Mouse (Mus musculus) stomach, embryonic 14.5 days (tissue): ENCODE results near the gene Phldb2. TPM values are rescaled to one million over a fixed set of nuclear protein-coding genes. Genes with fewer than 3 reads are reported as not detected.

ENCODE experiments used
- ATAC-seq: fragments of 200-750 bp; cut with Nextera tagmentation; 2 replicates; pipeline ENCODE4 v1.8.0; 2017; ENCODE audit warnings: low read depth, moderate TSS enrichment; ENCODE audit not compliant: insufficient number of reproducible peaks, insufficient read depth, low FRiP score
- H3K27ac ChIP-seq: fragments of 300-500 bp; sonication (generic); 2 replicates; pipeline ENCODE4 v1.5.1; 2014; ENCODE audit warnings: mild to moderate bottlenecking, low read length, moderate library complexity, mixed read lengths
- H3K27me3 ChIP-seq: fragments of 300-500 bp; sonication (generic); 2 replicates; pipeline ENCODE4 v1.6.1; 2014; ENCODE audit warnings: low read length, control low read depth, mixed read lengths; ENCODE audit not compliant: control insufficient read depth, insufficient read depth
- H3K36me3 ChIP-seq: fragments of 300-500 bp; sonication (generic); 2 replicates; pipeline ENCODE4 v1.6.1; 2014; ENCODE audit warnings: mild to moderate bottlenecking, control low read depth, low read length, moderate library complexity, mixed read lengths; ENCODE audit not compliant: control insufficient read depth, insufficient read depth
- H3K4me1 ChIP-seq: fragments of 300-500 bp; sonication (generic); 2 replicates; pipeline ENCODE4 v1.6.1; 2014; ENCODE audit warnings: low read length, control low read depth, mixed read lengths; ENCODE audit not compliant: control insufficient read depth, insufficient read depth
- H3K4me2 ChIP-seq: fragments of 300-500 bp; sonication (generic); replicated peaks from 2 replicates; pipeline ENCODE4 v1.6.1; 2014; ENCODE audit warnings: low read depth, low read length, control low read depth
- H3K4me3 ChIP-seq: fragments of 300-500 bp; sonication (generic); 2 replicates; pipeline ENCODE4 v1.5.1; 2014; ENCODE audit warnings: low read depth, low read length, control low read depth
- H3K9ac ChIP-seq: fragments of 300-500 bp; sonication (generic); replicated peaks from 2 replicates; pipeline ENCODE4 v1.6.1; 2014; ENCODE audit warnings: low read depth, mild to moderate bottlenecking, control low read depth, low read length, moderate library complexity, mixed read lengths
- H3K9me3 ChIP-seq: fragments of 300-500 bp; sonication (generic); 2 replicates; pipeline ENCODE4 v1.6.1; 2016; ENCODE audit warnings: low read depth, low read length, control low read depth; ENCODE audit not compliant: control insufficient read depth
- WGBS: fragments of 180-500 bp; shearing (Covaris S2); extraction: QIAGEN DNeasy Blood & Tissue Kit; methylation state at CpG from one replicate; pipeline ENCODE4 v1.1.7; 2014; 5-methylcytosine and 5-hydroxymethylcytosine counted together
- polyA plus RNA-seq: library from polyadenylated mRNA; unstranded; fragments of >200 nt; fragmentation: Nextera tagmentation; extraction: Ambion mirVana; gene quantifications from 2 replicates; pipeline ENCODE4 v1.2.1, GENCODE M21; 2014

The Phldb2 gene
- polyA plus RNA-seq, 1 experiment from 2014 or later, result 29.7 TPM

DNA sequence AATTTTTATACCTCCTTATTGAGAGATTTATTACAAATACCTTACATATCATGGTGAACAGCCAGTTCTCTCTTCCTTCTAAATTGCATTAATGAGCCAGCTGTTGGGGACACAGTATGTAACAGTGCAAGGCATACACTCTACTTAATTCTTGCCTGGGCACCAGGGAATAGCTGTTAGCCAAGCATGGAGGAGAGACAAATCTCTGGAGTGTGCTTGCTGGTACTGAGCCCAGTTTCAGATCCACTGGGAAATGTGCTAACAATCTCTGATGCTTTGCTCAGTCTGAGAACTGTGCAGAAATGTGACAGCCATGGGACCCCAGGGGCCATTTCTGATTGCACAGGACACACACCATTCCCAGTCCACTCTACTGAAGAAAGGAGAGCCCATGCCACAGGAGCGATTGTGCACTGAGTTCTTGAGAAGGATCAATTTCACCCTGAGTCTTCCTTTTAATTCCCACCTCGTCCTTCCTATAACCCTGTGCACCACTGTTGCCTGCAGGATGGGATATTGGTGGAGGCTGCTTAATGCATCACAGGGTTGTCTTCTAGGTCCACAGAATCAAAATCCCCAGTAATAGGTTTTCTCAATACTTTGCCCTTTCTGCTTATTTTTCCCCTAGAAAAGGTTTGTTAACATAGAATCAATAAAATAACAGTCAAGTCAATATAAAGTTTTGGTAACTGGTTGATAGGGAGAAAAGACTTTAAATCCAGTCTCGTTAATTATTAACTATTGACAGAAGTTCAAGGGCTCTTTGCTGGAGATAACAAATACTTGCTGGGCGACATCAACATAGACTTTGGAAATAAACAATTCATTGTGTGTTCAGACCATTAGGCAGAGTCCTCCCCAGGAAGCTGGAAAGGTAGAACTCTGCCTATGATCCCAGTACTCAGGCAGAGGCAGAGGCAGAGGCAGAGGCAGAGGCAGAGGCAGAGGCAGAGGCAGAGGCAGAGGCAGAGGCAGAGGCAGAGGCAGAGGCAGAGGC lies 31.5 kb upstream of the Phldb2 start:
- no peak overlapping the region for H3K27ac ChIP-seq
- no peaks in the 10 kb centered on the region for H3K4me1 ChIP-seq
- 63% methylated on average over 4 of the region's 4 CpGs for WGBS
- H3K36me3 ChIP-seq, result no peaks in the 10 kb centered on the region
- no peaks in the 10 kb centered on the region for H3K27me3 ChIP-seq
- ATAC-seq, result no peak
- H3K9me3 ChIP-seq, result no peaks in the 10 kb centered on the region
- H3K9ac ChIP-seq, result no peak overlapping the region
- no peak overlapping the region for H3K4me3 ChIP-seq
- no peak overlapping the region for H3K4me2 ChIP-seq

DNA sequence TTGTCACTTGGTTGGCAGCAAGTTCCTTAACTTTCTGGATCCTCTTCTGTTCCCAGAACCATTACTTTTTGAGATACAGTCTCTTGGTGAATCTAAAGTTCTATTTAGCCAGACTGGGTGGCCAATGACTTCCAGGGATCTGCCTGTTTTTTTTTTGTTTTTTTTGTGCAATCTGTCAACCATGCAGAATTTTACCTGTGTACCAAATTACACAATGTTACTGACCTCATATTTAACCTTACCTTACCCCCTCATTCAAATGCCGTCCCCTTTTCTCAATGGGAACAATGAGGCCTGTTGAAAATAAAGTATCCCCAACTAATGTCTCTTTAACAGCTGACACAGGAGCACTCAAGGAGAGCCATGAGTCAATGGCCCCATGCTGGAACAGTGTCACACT lies 22.9 kb upstream of the Phldb2 start:
- no peak overlapping the region for H3K27ac ChIP-seq
- H3K9ac ChIP-seq, result no peak overlapping the region
- H3K9me3 ChIP-seq, result no peaks in the 10 kb centered on the region
- H3K36me3 ChIP-seq, result no peaks in the 10 kb centered on the region
- no peak for ATAC-seq
- H3K27me3 ChIP-seq, result no peaks in the 10 kb centered on the region
- H3K4me1 ChIP-seq, result no peaks in the 10 kb centered on the region
- no peak overlapping the region for H3K4me2 ChIP-seq
- WGBS, result 97% methylated on average over 1 of the region's 1 CpGs
- H3K4me3 ChIP-seq, result no peak overlapping the region

DNA sequence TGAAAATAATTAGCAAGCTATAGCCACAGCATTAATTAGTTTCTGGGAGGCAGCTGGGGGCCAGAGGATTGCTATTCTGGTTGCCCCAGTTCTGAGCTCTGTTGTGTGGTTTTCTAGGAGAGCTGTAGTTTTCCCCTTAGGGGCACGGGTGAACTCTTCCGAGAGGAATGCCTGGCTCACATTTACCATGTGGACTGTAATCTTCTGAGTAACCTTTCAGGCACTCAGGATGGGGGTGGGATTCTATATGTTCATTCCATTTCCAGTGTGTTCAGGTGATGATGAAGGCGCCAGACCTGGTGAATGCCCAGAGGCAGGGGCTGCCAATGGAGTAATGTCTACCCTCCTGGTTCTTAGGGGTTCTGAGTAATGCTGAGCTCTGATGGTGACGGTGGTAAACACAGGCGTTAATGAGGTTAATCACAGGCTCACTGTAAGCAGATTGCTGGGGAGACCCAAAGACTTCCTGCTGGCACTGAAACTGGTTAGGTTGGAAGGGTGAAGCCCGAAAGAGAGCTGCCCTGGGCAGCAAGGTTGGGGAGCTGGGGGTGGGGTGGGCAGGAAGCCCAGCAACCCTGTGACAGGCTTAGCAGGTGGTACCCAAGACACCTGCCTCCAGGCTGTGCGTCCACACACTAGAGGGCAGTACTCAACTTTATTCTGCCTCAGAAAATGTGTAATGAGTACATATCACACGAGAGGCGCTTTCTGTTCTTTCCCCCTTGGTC lies 20.7 kb upstream of the Phldb2 start:
- Histone ChIP-seq H3K36me3 (no peaks in the 10 kb centered on the region), H3K9me3 (no peaks in the 10 kb centered on the region), H3K9ac (no peak overlapping the region), H3K27me3 (no peaks in the 10 kb centered on the region), H3K4me2 (no peak overlapping the region), H3K4me3 (no peak overlapping the region), H3K4me1 (no peaks in the 10 kb centered on the region), H3K27ac (no peak overlapping the region)
- no peak for ATAC-seq
- 51% methylated on average over 9 of the region's 9 CpGs for WGBS

DNA sequence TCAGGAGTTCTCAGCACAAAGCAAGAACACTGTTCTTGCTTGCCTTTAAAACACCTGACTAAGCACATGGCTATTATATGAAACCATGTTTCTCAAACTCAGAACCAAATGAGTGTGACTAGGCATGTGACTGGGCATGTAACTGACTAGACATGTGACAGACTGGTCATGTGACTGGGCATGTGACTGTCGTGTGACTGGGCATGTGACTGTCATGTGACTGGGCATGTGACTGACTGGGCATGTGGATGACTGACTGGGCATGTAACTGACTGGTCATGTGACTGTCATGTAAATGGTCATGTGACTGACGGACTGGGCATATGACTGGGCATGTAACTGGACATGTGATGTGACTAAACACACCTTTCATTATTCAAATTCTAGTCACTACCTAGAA lies 16.8 kb upstream of the Phldb2 start:
- H3K27me3 ChIP-seq, result no peaks in the 10 kb centered on the region
- ATAC-seq, result no peak
- H3K27ac ChIP-seq, result no peak overlapping the region
- H3K4me2 ChIP-seq, result no peak overlapping the region
- H3K4me1 ChIP-seq, result peaks cover 6% of the 10 kb centered on the region; the same call in 1 of the 2 replicates
- H3K9me3 ChIP-seq, result no peaks in the 10 kb centered on the region
- no peaks in the 10 kb centered on the region for H3K36me3 ChIP-seq
- no peak overlapping the region for H3K4me3 ChIP-seq
- 89% methylated on average over 2 of the region's 2 CpGs for WGBS
- no peak overlapping the region for H3K9ac ChIP-seq

DNA sequence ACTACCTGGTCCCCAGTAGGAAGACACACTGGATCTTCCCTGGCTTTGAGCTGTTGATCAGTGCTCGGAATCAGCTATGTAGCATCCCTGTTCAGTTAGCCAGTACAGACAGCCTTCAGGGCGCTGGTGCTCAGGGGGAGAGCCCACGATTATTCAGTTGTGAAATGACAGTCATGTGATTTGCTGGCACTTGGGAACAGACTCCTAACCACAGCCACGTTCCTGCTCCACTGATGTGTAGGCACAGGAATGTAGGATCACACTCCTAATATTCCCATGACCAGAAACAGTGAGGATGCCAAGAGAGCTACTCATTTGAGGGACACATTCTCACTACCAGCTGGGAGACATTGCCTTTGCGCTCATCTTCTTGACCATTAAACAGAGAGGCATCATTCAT lies 15.3 kb upstream of the Phldb2 start:
- no peaks in the 10 kb centered on the region for H3K9me3 ChIP-seq
- 72% methylated on average over 5 of the region's 5 CpGs for WGBS

DNA sequence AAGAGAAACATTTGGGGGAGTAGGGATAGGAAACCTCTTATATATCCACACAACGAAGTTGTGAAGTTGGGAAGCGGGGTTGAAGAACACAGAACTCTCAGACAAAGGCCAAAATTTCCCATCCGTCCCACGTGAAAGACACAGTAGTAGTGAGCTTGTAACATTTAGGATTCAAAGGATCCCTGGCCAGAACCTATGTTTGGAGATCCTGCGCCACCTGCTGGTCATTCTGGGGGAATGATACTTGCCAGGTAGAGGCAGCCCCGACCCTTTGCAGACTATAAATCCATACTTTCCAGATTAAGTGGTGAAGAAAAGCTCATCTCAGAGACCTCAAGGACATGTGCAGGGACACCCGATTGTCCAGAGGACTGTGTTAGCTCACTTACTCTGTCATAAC lies 14.1 kb upstream of the Phldb2 start:
- H3K4me2 ChIP-seq, result no peak overlapping the region
- no peak overlapping the region for H3K27ac ChIP-seq
- peaks cover 6% of the 10 kb centered on the region; the same call in 1 of the 2 replicates for H3K4me1 ChIP-seq
- H3K9me3 ChIP-seq, result no peaks in the 10 kb centered on the region
- no peak overlapping the region for H3K9ac ChIP-seq
- no peak overlapping the region for H3K4me3 ChIP-seq
- WGBS, result 7% methylated on average over 7 of the region's 7 CpGs
- no peaks in the 10 kb centered on the region for H3K27me3 ChIP-seq
- no peaks in the 10 kb centered on the region for H3K36me3 ChIP-seq
- ATAC-seq, result peak; percentile 75; the same call in 1 of the 2 replicates

More for the DNA sequence above, 15.3 kb upstream of the Phldb2 start:
- Histone ChIP-seq H3K4me3 (no peak overlapping the region), H3K27me3 (no peaks in the 10 kb centered on the region), H3K9ac (no peak overlapping the region), H3K27ac (no peak overlapping the region), H3K4me2 (no peak overlapping the region), H3K36me3 (no peaks in the 10 kb centered on the region), H3K4me1 (peaks cover 6% of the 10 kb centered on the region; the same call in 1 of the 2 replicates)
- no peak for ATAC-seq

DNA sequence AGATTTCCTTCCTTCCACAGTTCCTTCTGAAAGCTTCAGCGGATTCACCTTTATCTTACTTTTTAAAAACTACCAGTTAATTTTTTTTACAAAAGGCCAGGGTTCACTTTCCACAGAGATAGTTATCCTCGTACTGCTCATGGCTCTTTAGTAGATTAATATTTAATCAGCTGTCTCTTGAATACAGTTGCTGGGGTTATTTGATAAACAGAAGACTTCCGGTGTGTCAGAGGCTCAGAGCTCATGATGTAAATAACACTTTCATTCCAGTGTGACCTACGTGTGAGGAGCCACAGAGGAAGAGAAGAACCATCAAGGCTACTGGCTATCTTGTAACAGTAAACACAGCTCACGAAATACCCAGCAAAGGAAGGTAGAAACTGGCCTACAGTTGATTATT lies 13.2 kb upstream of the Phldb2 start:
- WGBS, result 48% methylated on average over 5 of the region's 5 CpGs
- Histone ChIP-seq H3K4me1 (peaks cover 6% of the 10 kb centered on the region; the same call in 1 of the 2 replicates), H3K9me3 (no peaks in the 10 kb centered on the region), H3K4me3 (no peak overlapping the region), H3K9ac (no peak overlapping the region), H3K27ac (no peak overlapping the region), H3K4me2 (no peak overlapping the region), H3K27me3 (no peaks in the 10 kb centered on the region), H3K36me3 (no peaks in the 10 kb centered on the region)
- ATAC-seq, result no peak

DNA sequence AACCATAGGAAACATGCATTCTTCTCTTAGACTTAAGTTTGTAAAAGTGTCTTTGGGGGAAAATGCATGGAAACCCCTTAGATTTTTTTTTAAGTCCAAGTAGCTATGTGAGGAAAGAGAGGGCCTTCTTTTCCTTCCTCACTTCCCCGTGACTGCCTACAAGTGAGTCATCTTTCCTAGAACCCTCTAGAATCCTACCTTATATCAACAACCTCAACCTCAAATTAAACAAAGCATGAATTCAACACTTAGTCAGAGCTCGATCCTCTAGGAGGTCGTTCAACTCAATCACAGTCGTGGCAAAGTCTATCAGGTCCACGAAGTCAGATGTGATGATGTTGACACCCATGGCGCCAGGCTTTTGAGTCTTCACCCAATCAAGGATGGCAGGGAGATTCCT lies 11.4 kb upstream of the Phldb2 start:
- Histone ChIP-seq H3K4me2 (no peak overlapping the region), H3K36me3 (no peaks in the 10 kb centered on the region), H3K9ac (no peak overlapping the region), H3K4me3 (no peak overlapping the region), H3K4me1 (peaks cover 6% of the 10 kb centered on the region; the same call in 1 of the 2 replicates), H3K27me3 (no peaks in the 10 kb centered on the region), H3K9me3 (no peaks in the 10 kb centered on the region), H3K27ac (no peak overlapping the region)
- 66% methylated on average over 6 of the region's 6 CpGs for WGBS
- ATAC-seq, result no peak
